Mouse (Mus musculus) large intestine, adult 2 months (tissue): Measurements from ENCODE around the gene Manba. TPM values are rescaled to one million over a fixed set of nuclear protein-coding genes. Genes with fewer than 3 reads are reported as not detected.
"Not testable (repeated sequence)": the region's sequence is repeated elsewhere in the genome, so short reads cannot be mapped to it uniquely, and the experiment has no call there.

Experiments used
- DNase-seq: peaks from one replicate; pipeline ENCODE4 v3.0.0-alpha.2; 2012; ENCODE audit warnings: low read depth, low spot score
- WGBS: fragments of 180-500 bp; shearing (Covaris S2); methylation state at CpG from one replicate; pipeline ENCODE4 v1.1.7; 2018; 5-methylcytosine and 5-hydroxymethylcytosine counted together
- polyA plus RNA-seq: library from polyadenylated mRNA; depleted of rRNA; stranded (reverse); fragments of >200 nt; gene quantifications from 2 replicates; pipeline ENCODE4 v1.2.3, GENCODE M21; 2012

Manba gene
- polyA plus RNA-seq, 1 experiment = 4.8 TPM

DNA sequence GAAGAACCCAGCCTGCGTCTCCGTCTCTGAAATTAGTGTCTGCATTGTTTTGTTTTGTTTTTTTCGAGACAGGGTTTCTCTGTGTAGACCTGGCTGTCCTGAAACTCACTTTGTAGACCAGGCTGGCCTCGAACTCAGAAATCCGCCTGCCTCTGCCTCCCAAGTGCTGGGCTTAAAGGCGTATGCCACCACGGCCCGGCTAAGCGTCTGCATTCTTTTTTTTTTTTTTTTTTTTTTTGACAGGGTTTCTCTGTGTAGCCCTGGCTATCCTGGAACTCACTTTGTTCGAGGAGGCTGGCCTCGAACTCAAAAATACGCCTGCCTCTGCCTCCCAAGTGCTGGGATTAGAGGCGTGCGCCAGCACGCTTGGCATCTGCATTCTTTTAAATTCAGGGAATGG is 761 bp upstream of the Manba start:
- WGBS = 91% methylated on average over 15 of the region's 15 CpGs
- DNase-seq = not testable (repeated sequence)

- WGBS = 2% methylated on average over 9 of the region's 9 CpGs
- no peak for DNase-seq
Measured at GRCm38 (mm10) chr3:135485900-135486241, 460 bp downstream of the Manba start.

- 53% methylated on average over 5 of the region's 5 CpGs for WGBS
- DNase-seq = no peak
Measured at GRCm38 (mm10) chr3:135486351-135486750, 940 bp downstream of the Manba start.

DNA sequence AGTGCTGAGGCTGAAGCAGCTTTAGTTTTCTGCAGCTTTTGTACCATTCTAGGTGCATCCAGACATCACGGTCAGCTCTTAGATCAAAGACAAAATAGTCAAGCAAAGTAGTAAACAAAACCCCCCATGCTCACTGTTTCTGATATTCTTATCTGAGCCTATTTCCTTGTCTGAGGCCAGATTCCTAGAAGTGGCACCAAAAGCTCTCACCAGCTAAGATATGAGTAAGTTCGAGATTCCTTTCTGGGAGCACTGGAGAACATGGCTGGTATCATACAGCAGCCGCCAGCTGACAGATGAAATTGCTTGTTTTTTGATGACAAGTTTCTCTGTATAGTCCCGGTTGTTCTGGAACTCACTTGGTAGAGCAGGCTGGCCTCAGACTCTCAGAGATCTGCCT is 2.4 kb downstream of the Manba start:
- no peak for DNase-seq
- 95% methylated on average over 4 of the region's 4 CpGs for WGBS

DNA sequence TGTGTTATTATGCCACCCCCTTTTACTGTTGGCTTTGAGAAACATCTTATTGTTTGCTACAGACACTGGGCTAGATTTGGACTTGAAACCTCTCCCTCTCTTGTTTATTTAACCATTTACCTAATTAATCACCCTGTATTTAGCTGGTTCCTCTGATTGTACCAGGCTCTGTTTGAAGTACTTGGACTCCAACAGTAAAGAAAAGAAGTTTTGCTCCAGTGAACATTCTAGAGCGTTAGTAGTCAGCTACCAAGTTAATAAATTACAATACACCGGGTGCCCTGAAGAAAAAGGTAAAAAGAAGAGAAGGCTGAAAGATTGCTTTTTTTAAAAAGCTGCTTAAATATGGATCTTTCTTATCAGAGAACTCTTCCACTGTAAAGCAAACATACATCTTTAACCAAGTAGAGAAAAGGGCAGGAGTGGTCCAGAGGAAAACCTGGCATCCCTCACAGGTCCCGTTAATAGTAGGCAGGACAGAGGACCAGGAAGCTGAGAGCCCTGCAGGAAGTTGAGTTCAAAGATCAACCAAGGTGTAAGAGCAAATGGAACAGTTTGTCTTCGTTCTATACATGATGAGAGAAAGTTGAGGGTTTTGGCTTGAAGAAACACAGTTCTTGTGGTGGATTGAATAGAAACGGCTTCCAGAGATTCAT is 4.6 kb downstream of the Manba start:
- DNase-seq = no peak
- 54% methylated on average over 5 of the region's 5 CpGs for WGBS

- 91% methylated on average over 6 of the region's 6 CpGs for WGBS
- DNase-seq = no peak
Measured at GRCm38 (mm10) chr3:135491102-135491501, 5.7 kb downstream of the Manba start.

DNA sequence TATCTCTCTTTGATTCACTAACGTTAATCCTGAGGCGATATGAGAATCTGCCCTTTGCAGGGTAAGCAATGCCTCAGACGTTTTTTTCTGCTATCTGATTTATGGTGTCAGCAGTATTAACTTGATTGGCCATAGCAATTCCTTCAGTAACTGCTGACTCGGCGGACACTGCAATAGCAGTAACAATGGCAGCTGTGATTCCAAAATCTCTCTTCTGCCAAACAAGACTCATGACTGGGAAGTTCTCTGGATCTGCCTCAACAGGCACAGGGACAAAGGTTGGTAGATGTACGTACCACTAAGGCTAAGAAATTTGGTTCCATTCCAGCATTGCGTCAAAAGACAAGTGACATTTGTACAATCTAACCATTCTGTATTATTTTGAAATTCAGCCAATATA is 7.9 kb downstream of the Manba start:
- WGBS = 88% methylated on average over 7 of the region's 7 CpGs
- not testable (repeated sequence) for DNase-seq

GRCm38 (mm10) chr3:135497956-135498355 is 12.5 kb downstream of the Manba start:
- 87% methylated on average over 4 of the region's 4 CpGs for WGBS
- DNase-seq = not testable (repeated sequence)

DNA sequence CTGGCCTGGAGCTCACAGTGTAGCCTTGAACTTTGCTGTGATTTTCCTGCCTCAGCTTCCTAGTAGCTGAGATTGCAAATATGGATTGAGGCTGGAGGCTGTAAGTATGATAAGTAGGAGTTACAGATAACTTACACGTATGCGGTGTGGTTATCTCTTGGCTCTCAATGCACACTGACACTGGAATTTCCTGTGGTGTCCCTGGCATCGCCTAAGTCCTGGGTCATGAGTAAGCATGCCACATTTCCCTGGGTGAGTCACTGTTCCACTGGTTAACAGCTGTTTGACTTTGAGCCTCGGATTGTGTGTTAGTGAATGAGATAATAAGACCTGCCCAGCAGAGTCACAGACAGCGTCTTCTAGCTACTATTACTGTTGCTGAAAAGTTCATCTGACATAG is 13.5 kb downstream of the Manba start:
- 32% methylated on average over 5 of the region's 5 CpGs for WGBS
- peak; percentile 81 for DNase-seq

GRCm38 (mm10) chr3:135503160-135503559 is 17.7 kb downstream of the Manba start:
- whole genome bisulfite sequencing = 76% methylated on average over 5 of the region's 5 CpGs
- DNase-seq = no peak

DNA sequence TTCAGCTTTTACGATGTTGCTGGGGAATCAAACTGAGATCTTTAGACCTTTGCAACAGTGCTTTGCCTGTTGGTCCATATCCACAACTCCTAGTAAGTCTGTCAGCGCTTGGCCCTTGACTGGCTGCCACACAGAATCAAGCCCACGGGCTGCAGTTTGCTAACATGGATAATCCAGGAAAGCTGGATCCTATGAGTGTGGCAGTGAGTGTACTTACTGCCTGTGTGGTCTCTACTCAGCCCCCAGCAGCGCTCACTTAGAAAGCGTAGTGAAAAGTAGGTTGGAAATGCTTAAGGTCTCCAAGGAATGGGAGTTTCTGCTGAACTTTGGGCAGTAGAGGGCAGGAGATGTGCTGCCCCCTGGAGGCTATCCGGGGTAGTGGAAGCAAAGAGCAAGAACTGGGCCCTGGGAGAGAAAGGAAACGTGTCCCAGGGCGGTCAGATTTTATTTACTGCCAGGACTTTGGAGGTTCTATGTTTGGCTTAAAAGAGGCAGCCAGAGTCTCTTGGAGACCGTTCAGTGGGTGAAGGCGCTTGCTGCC is 20.0 kb downstream of the Manba start:
- 44% methylated on average over 10 of the region's 10 CpGs for WGBS
- DNase-seq = no peak

- WGBS = 79% methylated on average over 13 of the region's 13 CpGs
- DNase-seq = no peak
Measured at GRCm38 (mm10) chr3:135505916-135506482, 20.6 kb downstream of the Manba start.

DNA sequence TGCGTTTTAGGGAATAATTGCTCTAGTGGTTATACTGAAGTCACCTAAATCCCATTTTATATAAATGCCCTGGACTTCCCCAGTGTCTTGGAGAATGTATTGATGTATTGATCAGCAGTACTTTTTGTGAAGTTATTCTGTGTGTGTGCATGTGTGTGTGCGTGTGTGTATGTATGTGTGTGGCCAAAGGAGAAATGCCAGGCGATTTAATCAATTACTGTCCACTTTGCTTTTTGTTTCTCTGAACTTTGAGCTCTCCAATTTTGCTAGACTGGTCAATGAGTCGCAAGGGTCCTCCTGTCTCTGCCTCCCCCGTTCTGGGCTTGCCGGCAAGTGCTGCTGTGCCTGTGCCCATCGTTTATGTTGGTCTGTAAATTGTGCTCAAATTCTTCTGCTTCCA is 22.1 kb downstream of the Manba start:
- DNase-seq = no peak
- WGBS = 88% methylated on average over 7 of the region's 7 CpGs

GRCm38 (mm10) chr3:135508191-135508590 is 22.8 kb downstream of the Manba start:
- WGBS = 97% methylated on average over 1 of the region's 1 CpGs
- no peak for DNase-seq

GRCm38 (mm10) chr3:135510372-135510771 is 25.0 kb downstream of the Manba start:
- WGBS = 74% methylated on average over 3 of the region's 3 CpGs
- DNase-seq = no peak

- WGBS = 73% methylated on average over 11 of the region's 11 CpGs
- DNase-seq = no peak
Measured at GRCm38 (mm10) chr3:135511683-135512082, 26.3 kb downstream of the Manba start.

- WGBS = 83% methylated on average over 11 of the region's 11 CpGs
- no peak for DNase-seq
Measured at GRCm38 (mm10) chr3:135513270-135513669, 27.9 kb downstream of the Manba start.

- 90% methylated on average over 14 of the region's 14 CpGs for WGBS
- DNase-seq = no peak
Measured at GRCm38 (mm10) chr3:135513800-135514425, 28.5 kb downstream of the Manba start.

- no peak for DNase-seq
- WGBS = 90% methylated on average over 5 of the region's 5 CpGs
Measured at GRCm38 (mm10) chr3:135515246-135515645, 29.8 kb downstream of the Manba start.

DNA sequence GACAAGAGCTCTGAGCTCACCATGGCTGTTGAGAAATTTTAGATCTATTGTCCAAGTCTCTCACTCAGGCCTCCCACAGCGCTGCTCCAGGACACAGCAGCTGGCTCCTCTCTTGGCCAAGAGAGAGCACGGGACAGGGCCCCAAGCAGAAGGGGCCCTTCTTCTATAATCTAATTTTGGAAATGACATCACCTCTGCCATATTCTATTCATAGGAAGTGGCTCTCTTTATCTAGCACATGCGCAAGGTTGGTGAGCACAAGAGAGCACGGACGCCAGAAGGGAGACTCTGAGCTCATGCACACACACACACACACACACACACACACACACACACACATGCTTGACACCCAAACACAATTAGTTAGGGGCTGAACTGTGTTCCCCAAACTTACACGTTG is 31.5 kb downstream of the Manba start:
- 62% methylated on average over 6 of the region's 6 CpGs for WGBS
- no peak for DNase-seq

DNA sequence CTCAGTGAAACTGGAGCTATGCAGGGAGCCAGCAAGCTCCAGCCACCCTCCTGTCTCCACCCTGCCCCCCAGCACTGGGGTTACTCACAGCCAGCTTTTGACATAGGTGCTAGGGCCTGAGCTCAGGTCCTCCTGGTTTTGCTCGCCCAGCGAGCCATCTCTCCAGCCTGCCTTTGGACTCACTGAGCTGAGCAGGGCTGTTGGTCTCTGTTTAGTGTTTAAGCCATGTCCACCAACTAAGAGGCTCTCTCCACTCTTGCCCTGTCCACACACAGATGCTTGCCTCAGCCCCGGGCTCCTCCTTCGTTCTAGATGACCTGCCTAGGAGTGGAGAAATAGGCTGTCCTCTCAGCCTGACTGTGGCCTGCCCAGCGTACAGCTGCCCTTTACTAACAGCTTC is 33.5 kb downstream of the Manba start:
- 88% methylated on average over 5 of the region's 5 CpGs for WGBS
- no peak for DNase-seq
